Mouse (Mus musculus): Measurements from ENCODE around the gene Ubiad1. TPM values are rescaled to one million over a fixed set of nuclear protein-coding genes. Genes with fewer than 3 reads are reported as not detected.

The Ubiad1 gene
- polyA plus RNA-seq, 1 experiment from 2014 or later = 27.1 TPM

- no peaks in the 10 kb centered on the region for H3K36me3 ChIP-seq (replicated peaks)
- H3K9me3 ChIP-seq = no peaks in the 10 kb centered on the region
- 53% methylated on average over 6 of the region's 6 CpGs for WGBS
- H3K27me3 ChIP-seq (ENCODE audit: poor library complexity, severe bottlenecking) = peaks cover 39% of the 10 kb centered on the region
- no peak for DNase-seq (ENCODE audit: extremely low spot score, low spot score)
- H3K4me3 ChIP-seq = no peak overlapping the region
- H3K27ac ChIP-seq = peak overlapping the region; percentile 45; the same call in 1 of the 2 replicates
- peaks cover 45% of the 10 kb centered on the region for H3K4me1 ChIP-seq
These were observed 27.0 kb downstream of the Ubiad1 start for GRCm38 (mm10) chr4:148417559-148417958.

GRCm38 (mm10) chr4:148417074-148417526 lies 27.5 kb downstream of the Ubiad1 start:
- Histone ChIP-seq H3K27me3 (ENCODE audit: poor library complexity, severe bottlenecking) (peaks cover 39% of the 10 kb centered on the region), H3K27ac (peak overlapping the region; percentile 45; the same call in 1 of the 2 replicates), H3K36me3 (replicated peaks) (no peaks in the 10 kb centered on the region), H3K4me1 (peaks cover 45% of the 10 kb centered on the region), H3K4me3 (no peak overlapping the region), H3K9me3 (no peaks in the 10 kb centered on the region)
- DNase-seq (ENCODE audit: extremely low spot score, low spot score) = no peak
- WGBS = 31% methylated on average over 11 of the region's 11 CpGs

GRCm38 (mm10) chr4:148415575-148415974 lies 29.0 kb downstream of the Ubiad1 start:
- Histone ChIP-seq H3K4me1 (peaks cover 45% of the 10 kb centered on the region), H3K27ac (no peak overlapping the region), H3K9me3 (no peaks in the 10 kb centered on the region), H3K27me3 (ENCODE audit: poor library complexity, severe bottlenecking) (peaks cover 39% of the 10 kb centered on the region), H3K36me3 (replicated peaks) (no peaks in the 10 kb centered on the region), H3K4me3 (no peak overlapping the region)
- WGBS = 21% methylated on average over 16 of the region's 16 CpGs
- DNase-seq (ENCODE audit: extremely low spot score, low spot score) = no peak

GRCm38 (mm10) chr4:148408256-148408975 lies 36.2 kb downstream of the Ubiad1 start:
- H3K27ac ChIP-seq = no peak overlapping the region
- WGBS = 78% methylated on average over 10 of the region's 10 CpGs
- no peaks in the 10 kb centered on the region for H3K36me3 ChIP-seq (replicated peaks)
- peaks cover 51% of the 10 kb centered on the region for H3K27me3 ChIP-seq (ENCODE audit: poor library complexity, severe bottlenecking)
- no peak overlapping the region for H3K4me3 ChIP-seq
- H3K4me1 ChIP-seq = peaks cover 37% of the 10 kb centered on the region
- DNase-seq (ENCODE audit: extremely low spot score, low spot score) = no peak
- H3K9me3 ChIP-seq = no peaks in the 10 kb centered on the region

GRCm38 (mm10) chr4:148405255-148405788 lies 39.2 kb downstream of the Ubiad1 start:
- peak overlapping the region; percentile 26 for H3K4me3 ChIP-seq
- peak overlapping the region; percentile 56; the same call in 1 of the 2 replicates for H3K27ac ChIP-seq
- H3K36me3 ChIP-seq (replicated peaks) = no peaks in the 10 kb centered on the region
- H3K27me3 ChIP-seq (ENCODE audit: poor library complexity, severe bottlenecking) = peaks cover 76% of the 10 kb centered on the region
- H3K4me1 ChIP-seq = peaks cover 52% of the 10 kb centered on the region
- H3K9me3 ChIP-seq = no peaks in the 10 kb centered on the region
- no peak for DNase-seq (ENCODE audit: extremely low spot score, low spot score)
- 18% methylated on average over 13 of the region's 13 CpGs for WGBS

- 13% methylated on average over 11 of the region's 11 CpGs for WGBS
- Histone ChIP-seq H3K9me3 (no peaks in the 10 kb centered on the region), H3K4me1 (peaks cover 52% of the 10 kb centered on the region), H3K27me3 (ENCODE audit: poor library complexity, severe bottlenecking) (peaks cover 76% of the 10 kb centered on the region), H3K4me3 (peak overlapping the region; percentile 26), H3K36me3 (replicated peaks) (no peaks in the 10 kb centered on the region), H3K27ac (peak overlapping the region; percentile 56)
- DNase-seq (ENCODE audit: extremely low spot score, low spot score) = no peak
These were observed 39.8 kb downstream of the Ubiad1 start for GRCm38 (mm10) chr4:148404748-148405147.

- peak overlapping the region; percentile 14; the same call in 1 of the 2 replicates for H3K4me3 ChIP-seq
- no peaks in the 10 kb centered on the region for H3K9me3 ChIP-seq
- H3K36me3 ChIP-seq (replicated peaks) = no peaks in the 10 kb centered on the region
- no peak for DNase-seq (ENCODE audit: extremely low spot score, low spot score)
- H3K4me1 ChIP-seq = peaks cover 50% of the 10 kb centered on the region
- 10% methylated on average over 12 of the region's 12 CpGs for WGBS
- H3K27ac ChIP-seq = no peak overlapping the region
- H3K27me3 ChIP-seq (ENCODE audit: poor library complexity, severe bottlenecking) = peaks cover 72% of the 10 kb centered on the region
These were observed 41.2 kb downstream of the Ubiad1 start for GRCm38 (mm10) chr4:148403402-148403801.

GRCm38 (mm10) chr4:148399437-148400094 lies 45.0 kb downstream of the Ubiad1 start:
- no peak overlapping the region for H3K4me3 ChIP-seq
- H3K27ac ChIP-seq = no peak overlapping the region; the same call in 1 of the 2 replicates
- H3K27me3 ChIP-seq (ENCODE audit: poor library complexity, severe bottlenecking) = peaks cover 36% of the 10 kb centered on the region
- H3K36me3 ChIP-seq (replicated peaks) = no peaks in the 10 kb centered on the region
- DNase-seq (ENCODE audit: extremely low spot score, low spot score) = no peak
- peaks cover 37% of the 10 kb centered on the region for H3K4me1 ChIP-seq
- no peaks in the 10 kb centered on the region for H3K9me3 ChIP-seq
- WGBS = 80% methylated on average over 9 of the region's 9 CpGs

GRCm38 (mm10) chr4:148397531-148398287 lies 46.9 kb downstream of the Ubiad1 start:
- DNase-seq (ENCODE audit: extremely low spot score, low spot score) = no peak
- Histone ChIP-seq H3K4me1 (peaks cover 34% of the 10 kb centered on the region), H3K27ac (peak overlapping the region; percentile 17; the same call in 1 of the 2 replicates), H3K27me3 (ENCODE audit: poor library complexity, severe bottlenecking) (peaks cover 17% of the 10 kb centered on the region), H3K4me3 (no peak overlapping the region), H3K36me3 (replicated peaks) (no peaks in the 10 kb centered on the region), H3K9me3 (no peaks in the 10 kb centered on the region)
- WGBS = 84% methylated on average over 18 of the region's 18 CpGs

- Histone ChIP-seq H3K27me3 (ENCODE audit: poor library complexity, severe bottlenecking) (peaks cover 11% of the 10 kb centered on the region), H3K4me1 (peaks cover 39% of the 10 kb centered on the region), H3K9me3 (no peaks in the 10 kb centered on the region), H3K4me3 (no peak overlapping the region), H3K27ac (0 out of 2 replicates have a peak overlapping the region, but pooled peaks have one; percentile 0), H3K36me3 (replicated peaks) (no peaks in the 10 kb centered on the region)
- 91% methylated on average over 4 of the region's 4 CpGs for WGBS
- DNase-seq (ENCODE audit: extremely low spot score, low spot score) = no peak
These were observed 47.5 kb downstream of the Ubiad1 start for GRCm38 (mm10) chr4:148397113-148397512.

GRCm38 (mm10) chr4:148395875-148396274 lies 48.7 kb downstream of the Ubiad1 start:
- DNase-seq (ENCODE audit: extremely low spot score, low spot score) = no peak
- H3K9me3 ChIP-seq = no peaks in the 10 kb centered on the region
- H3K4me1 ChIP-seq = peaks cover 37% of the 10 kb centered on the region
- no peak overlapping the region for H3K4me3 ChIP-seq
- 86% methylated on average over 6 of the region's 6 CpGs for WGBS
- H3K36me3 ChIP-seq (replicated peaks) = no peaks in the 10 kb centered on the region
- no peak overlapping the region for H3K27ac ChIP-seq
- H3K27me3 ChIP-seq (ENCODE audit: poor library complexity, severe bottlenecking) = no peaks in the 10 kb centered on the region

GRCm38 (mm10) chr4:148395198-148395597 lies 49.4 kb downstream of the Ubiad1 start:
- Histone ChIP-seq H3K4me3 (no peak overlapping the region), H3K27ac (0 out of 2 replicates have a peak overlapping the region, but pooled peaks have one; percentile 40), H3K9me3 (no peaks in the 10 kb centered on the region), H3K4me1 (peaks cover 37% of the 10 kb centered on the region), H3K27me3 (ENCODE audit: poor library complexity, severe bottlenecking) (no peaks in the 10 kb centered on the region), H3K36me3 (replicated peaks) (no peaks in the 10 kb centered on the region)
- no peak for DNase-seq (ENCODE audit: extremely low spot score, low spot score)
- 76% methylated on average over 7 of the region's 7 CpGs for WGBS

Data from forebrain, embryonic 10.5 days (tissue).